Mouse (Mus musculus) forebrain, embryonic 10.5 days (tissue): ENCODE measurements around the gene Tcte2. TPM values are rescaled to one million over a fixed set of nuclear protein-coding genes. Genes with fewer than 3 reads are reported as not detected.
"Not testable (repeated sequence)": the region's sequence is repeated elsewhere in the genome, so short reads cannot be mapped to it uniquely, and the experiment has no call there.

Source experiments
- DNase-seq: peaks from one replicate; pipeline ENCODE4 v3.0.0-alpha.2; 2017; ENCODE audit warnings: low spot score; ENCODE audit errors: extremely low spot score
- H3K27ac ChIP-seq: fragments of 300-500 bp; sonication (generic); 2 replicates; pipeline ENCODE4 v1.5.1; 2016; ENCODE audit warnings: mild to moderate bottlenecking
- H3K27me3 ChIP-seq: fragments of 300-500 bp; sonication (generic); 2 replicates; pipeline ENCODE4 v1.6.1; 2016; ENCODE audit warnings: mild to moderate bottlenecking; ENCODE audit not compliant: poor library complexity, severe bottlenecking
- H3K36me3 ChIP-seq: fragments of 300-500 bp; sonication (generic); replicated peaks from 2 replicates; pipeline ENCODE4 v1.6.1; 2016; ENCODE audit warnings: mild to moderate bottlenecking, moderate library complexity
- H3K4me1 ChIP-seq: fragments of 300-500 bp; sonication (generic); 2 replicates; pipeline ENCODE4 v1.6.1; 2016
- H3K4me3 ChIP-seq: fragments of 300-500 bp; sonication (generic); 2 replicates; pipeline ENCODE4 v1.5.1; 2016; ENCODE audit warnings: mild to moderate bottlenecking, moderate library complexity
- H3K9me3 ChIP-seq: fragments of 300-500 bp; sonication (generic); 2 replicates; pipeline ENCODE4 v1.6.1; 2016; ENCODE audit warnings: mild to moderate bottlenecking, moderate library complexity
- WGBS: fragments of 180-500 bp; shearing (Covaris S2); methylation state at CpG from one replicate; pipeline ENCODE4 v1.1.7; 2016; 5-methylcytosine and 5-hydroxymethylcytosine counted together
- polyA plus RNA-seq: library from polyadenylated mRNA; unstranded; fragments of >200 nt; fragmentation: Nextera tagmentation; extraction: Ambion mirVana; gene quantifications from 2 replicates; pipeline ENCODE4 v1.2.1, GENCODE M21; 2016

Tcte2 gene
- 4.9 and 6.6 TPM in 2 replicates for polyA plus RNA-seq

DNA sequence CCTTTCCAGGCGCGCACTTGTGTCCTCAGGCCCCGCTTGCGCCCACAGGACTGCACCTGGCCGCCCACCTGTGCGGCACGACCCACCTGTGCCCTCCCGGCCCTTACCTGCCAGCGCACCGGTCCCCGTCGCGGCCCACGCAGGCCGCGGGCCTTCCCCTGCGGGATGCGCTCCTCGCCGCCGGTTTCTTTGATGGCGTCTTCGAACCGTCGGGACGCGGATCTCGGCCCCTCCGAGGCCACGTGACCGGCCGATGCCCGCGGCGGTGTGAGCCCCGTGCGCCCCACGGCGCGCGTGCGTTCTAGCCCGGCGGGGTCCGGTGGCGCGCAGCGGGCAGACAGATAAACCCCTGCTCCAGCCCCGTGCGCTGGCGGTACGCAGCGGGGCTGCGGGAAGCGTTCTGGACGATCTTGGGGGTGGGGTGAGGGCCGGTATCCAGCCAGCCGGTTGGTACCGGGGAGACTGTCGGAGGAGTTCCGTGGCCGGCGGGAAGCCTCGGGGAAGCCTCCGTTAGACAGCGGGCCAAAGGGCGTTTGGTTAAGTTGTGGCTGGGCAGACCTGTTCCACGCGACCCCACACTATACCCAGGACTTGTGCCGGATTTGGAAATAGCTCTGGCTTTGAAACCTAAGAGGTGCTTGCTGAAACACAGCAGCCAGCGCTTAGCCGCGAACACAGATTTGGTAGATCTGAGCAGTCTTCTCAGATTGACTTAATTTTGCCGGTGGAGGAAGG, at the start of gene Tcte2:
Gene Tcte2, minus strand, starts transcription at position 647 of the 735 bp plus-strand sequence.
- peaks cover 56% of the 10 kb centered on the region for H3K4me1 ChIP-seq
- DNase-seq = peak; percentile 51
- peak within 1 kb of the TSS; percentile 95 for H3K27ac ChIP-seq
- no peaks in the 10 kb centered on the region for H3K9me3 ChIP-seq
- WGBS = under 1% methylated on average over 74 of the region's 74 CpGs
- H3K4me3 ChIP-seq = peak within 1 kb of the TSS; percentile 98
- H3K27me3 ChIP-seq = no peaks in the 10 kb centered on the region
- H3K36me3 ChIP-seq = peaks cover 3% of the 10 kb centered on the region; the same call in 1 of the 2 replicates

DNA sequence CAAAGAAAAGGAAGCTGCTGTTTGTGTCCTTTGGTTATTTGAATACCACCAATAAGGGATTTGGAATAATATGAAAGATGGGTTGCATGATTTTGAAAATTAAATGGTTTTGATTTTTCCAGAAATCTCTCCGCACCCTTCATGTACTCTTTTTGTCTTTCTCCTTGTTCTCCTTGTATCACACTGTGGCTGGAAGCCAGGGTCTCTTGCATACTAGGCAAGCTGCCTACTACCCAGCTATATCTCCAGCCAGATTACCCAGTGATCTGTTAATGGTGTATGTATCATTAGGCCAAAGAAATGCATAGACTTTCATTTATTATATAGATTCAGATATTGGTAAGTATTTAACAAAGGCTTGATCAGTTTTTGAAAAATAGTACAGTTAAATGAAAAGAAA, 44.4 kb upstream of the Tcte2 start:
- H3K36me3 ChIP-seq = peaks cover 69% of the 10 kb centered on the region
- no peak overlapping the region for H3K27ac ChIP-seq
- 94% methylated on average over 1 of the region's 1 CpGs for WGBS
- H3K9me3 ChIP-seq = no peaks in the 10 kb centered on the region
- H3K27me3 ChIP-seq = no peaks in the 10 kb centered on the region
- no peaks in the 10 kb centered on the region for H3K4me1 ChIP-seq
- H3K4me3 ChIP-seq = no peak overlapping the region
- DNase-seq = no peak

DNA sequence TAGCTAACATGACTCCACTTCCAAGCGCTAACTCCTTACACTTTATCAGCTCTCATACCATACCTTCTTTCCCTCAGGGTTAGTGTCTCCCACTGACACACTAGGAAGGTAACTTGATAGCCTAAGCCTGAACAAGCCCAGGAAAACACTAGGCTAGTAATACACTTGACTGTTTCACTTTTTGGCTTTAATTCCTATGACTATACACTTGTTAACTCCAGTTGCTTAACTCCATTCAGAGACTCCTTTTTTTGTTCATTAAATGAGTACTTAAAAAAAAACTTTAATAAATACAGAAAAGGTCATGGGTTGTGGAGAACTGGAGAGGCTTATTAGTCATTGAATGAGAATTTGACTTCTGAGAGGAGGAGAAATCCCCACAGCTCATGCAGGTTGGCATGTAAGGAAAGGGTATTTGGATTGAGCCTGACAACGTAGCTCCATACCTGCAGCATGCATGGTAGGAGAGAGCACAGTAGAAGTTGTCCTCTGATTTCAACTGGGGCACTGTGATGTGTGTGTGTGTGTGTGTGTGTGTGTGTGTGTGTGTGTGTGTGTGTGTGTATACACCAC, 41.3 kb upstream of the Tcte2 start:
- Histone ChIP-seq H3K9me3 (no peaks in the 10 kb centered on the region), H3K4me1 (no peaks in the 10 kb centered on the region), H3K4me3 (no peak overlapping the region), H3K36me3 (peaks cover 41% of the 10 kb centered on the region), H3K27ac (no peak overlapping the region), H3K27me3 (no peaks in the 10 kb centered on the region)
- no peak for DNase-seq
- WGBS = 85% methylated on average over 2 of the region's 2 CpGs

DNA sequence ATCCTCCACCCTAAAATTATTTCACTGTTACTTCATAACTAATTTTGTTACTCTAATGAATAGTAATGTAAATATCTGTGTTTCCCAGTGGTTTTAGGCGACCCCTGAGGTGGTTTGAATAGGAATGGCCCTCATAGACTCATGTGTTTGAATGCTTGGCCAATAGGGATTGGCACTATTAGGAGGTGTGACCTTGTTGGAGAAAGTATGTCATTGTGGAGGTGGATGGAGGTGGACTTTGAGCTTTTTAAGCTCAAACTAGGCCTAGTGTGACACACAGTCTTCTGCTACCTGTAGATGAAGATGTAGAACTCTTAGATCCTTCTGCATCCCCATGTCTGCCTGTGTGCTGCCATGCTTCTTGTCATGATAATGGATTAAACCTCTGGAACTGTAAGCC, 36.1 kb upstream of the Tcte2 start:
- Histone ChIP-seq H3K9me3 (no peaks in the 10 kb centered on the region), H3K27me3 (no peaks in the 10 kb centered on the region), H3K4me1 (no peaks in the 10 kb centered on the region), H3K4me3 (no peak overlapping the region), H3K36me3 (no peaks in the 10 kb centered on the region), H3K27ac (no peak overlapping the region)
- WGBS = 84% methylated on average over 1 of the region's 1 CpGs
- DNase-seq = no peak

DNA sequence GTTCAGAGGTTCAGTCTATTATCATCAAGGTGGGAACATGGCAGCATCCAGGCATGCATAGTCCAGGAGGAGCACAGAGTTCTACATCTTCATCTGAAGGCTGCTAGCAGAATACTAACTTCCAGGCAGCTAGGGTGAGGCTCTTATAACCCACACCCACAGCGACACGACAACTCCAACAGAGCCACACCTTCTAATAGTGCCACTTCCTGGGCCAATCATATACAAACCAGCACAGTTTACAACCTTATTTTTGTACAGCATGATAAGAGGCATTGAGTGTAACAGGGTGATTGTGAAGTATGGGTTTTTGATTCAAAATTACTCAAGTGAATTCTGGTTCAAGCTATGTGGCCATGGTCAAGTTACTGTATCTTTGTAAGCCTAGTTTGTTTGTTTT, 28.4 kb upstream of the Tcte2 start:
- not testable (repeated sequence) for H3K4me3 ChIP-seq, H3K36me3 ChIP-seq, DNase-seq, H3K27me3 ChIP-seq, H3K9me3 ChIP-seq, H3K4me1 ChIP-seq, H3K27ac ChIP-seq
- WGBS = 95% methylated on average over 2 of the region's 2 CpGs

- no peak overlapping the region for H3K4me3 ChIP-seq
- peaks cover 5% of the 10 kb centered on the region; the same call in 1 of the 2 replicates for H3K9me3 ChIP-seq
- 89% methylated on average over 1 of the region's 1 CpGs for WGBS
- peaks cover 5% of the 10 kb centered on the region; the same call in 1 of the 2 replicates for H3K4me1 ChIP-seq
- no peaks in the 10 kb centered on the region; the same call in 1 of the 2 replicates for H3K36me3 ChIP-seq
- no peaks in the 10 kb centered on the region for H3K27me3 ChIP-seq
- DNase-seq = no peak
- H3K27ac ChIP-seq = no peak overlapping the region
Measured at GRCm38 (mm10) chr17:13783469-13783868, 21.8 kb upstream of the Tcte2 start.

GRCm38 (mm10) chr17:13781948-13782347, 20.3 kb upstream of the Tcte2 start:
- H3K27ac ChIP-seq = no peak overlapping the region
- WGBS = 91% methylated on average over 5 of the region's 5 CpGs
- peaks cover 5% of the 10 kb centered on the region; the same call in 1 of the 2 replicates for H3K4me1 ChIP-seq
- no peaks in the 10 kb centered on the region; the same call in 1 of the 2 replicates for H3K36me3 ChIP-seq
- no peak overlapping the region for H3K4me3 ChIP-seq
- peaks cover 5% of the 10 kb centered on the region; the same call in 1 of the 2 replicates for H3K9me3 ChIP-seq
- H3K27me3 ChIP-seq = no peaks in the 10 kb centered on the region
- DNase-seq = no peak

- Histone ChIP-seq H3K27me3 (no peaks in the 10 kb centered on the region), H3K9me3 (peaks cover 5% of the 10 kb centered on the region; the same call in 1 of the 2 replicates), H3K4me3 (no peak overlapping the region), H3K4me1 (peaks cover 5% of the 10 kb centered on the region; the same call in 1 of the 2 replicates), H3K27ac (no peak overlapping the region), H3K36me3 (no peaks in the 10 kb centered on the region; the same call in 1 of the 2 replicates)
- 98% methylated on average over 1 of the region's 1 CpGs for WGBS
- no peak for DNase-seq
Measured at GRCm38 (mm10) chr17:13778865-13779264, 17.2 kb upstream of the Tcte2 start.

GRCm38 (mm10) chr17:13777676-13778075, 16.1 kb upstream of the Tcte2 start:
- peaks cover 5% of the 10 kb centered on the region; the same call in 1 of the 2 replicates for H3K9me3 ChIP-seq
- no peak for DNase-seq
- WGBS = 91% methylated on average over 2 of the region's 2 CpGs
- no peak overlapping the region for H3K4me3 ChIP-seq
- H3K4me1 ChIP-seq = peaks cover 5% of the 10 kb centered on the region; the same call in 1 of the 2 replicates
- H3K36me3 ChIP-seq = no peaks in the 10 kb centered on the region; the same call in 1 of the 2 replicates
- no peak overlapping the region for H3K27ac ChIP-seq
- H3K27me3 ChIP-seq = no peaks in the 10 kb centered on the region

DNA sequence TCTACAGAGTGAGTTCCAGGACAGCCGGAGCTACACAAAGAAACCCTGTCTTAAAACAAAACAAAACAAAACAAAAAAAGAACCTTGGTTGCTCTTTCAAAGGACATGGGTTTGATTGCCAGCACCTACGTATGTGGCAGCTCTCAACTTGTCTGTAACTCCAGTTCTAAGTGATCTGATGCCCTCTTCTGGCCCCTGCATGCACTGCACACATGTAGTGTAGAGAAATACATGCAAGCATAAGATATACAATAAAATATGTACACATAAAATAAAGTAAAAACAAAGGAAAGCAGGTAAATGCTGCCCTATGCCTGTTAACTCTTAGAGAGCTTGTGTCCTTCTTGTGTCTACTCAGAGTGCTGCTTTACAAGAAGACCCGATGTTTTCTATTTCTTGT, 7.6 kb upstream of the Tcte2 start:
- Histone ChIP-seq H3K36me3 (peaks cover 17% of the 10 kb centered on the region), H3K27ac (no peak overlapping the region), H3K9me3 (no peaks in the 10 kb centered on the region; the same call in 1 of the 2 replicates), H3K4me3 (no peak overlapping the region), H3K4me1 (no peaks in the 10 kb centered on the region), H3K27me3 (no peaks in the 10 kb centered on the region)
- WGBS = 93% methylated on average over 3 of the region's 3 CpGs
- no peak for DNase-seq

- no peaks in the 10 kb centered on the region for H3K27me3 ChIP-seq
- H3K9me3 ChIP-seq = no peaks in the 10 kb centered on the region; the same call in 1 of the 2 replicates
- no peak overlapping the region for H3K4me3 ChIP-seq
- no peaks in the 10 kb centered on the region for H3K4me1 ChIP-seq
- 94% methylated on average over 1 of the region's 1 CpGs for WGBS
- DNase-seq = no peak
- H3K36me3 ChIP-seq = peaks cover 17% of the 10 kb centered on the region
- H3K27ac ChIP-seq = no peak overlapping the region
Measured at GRCm38 (mm10) chr17:13768531-13768930, 6.9 kb upstream of the Tcte2 start.

DNA sequence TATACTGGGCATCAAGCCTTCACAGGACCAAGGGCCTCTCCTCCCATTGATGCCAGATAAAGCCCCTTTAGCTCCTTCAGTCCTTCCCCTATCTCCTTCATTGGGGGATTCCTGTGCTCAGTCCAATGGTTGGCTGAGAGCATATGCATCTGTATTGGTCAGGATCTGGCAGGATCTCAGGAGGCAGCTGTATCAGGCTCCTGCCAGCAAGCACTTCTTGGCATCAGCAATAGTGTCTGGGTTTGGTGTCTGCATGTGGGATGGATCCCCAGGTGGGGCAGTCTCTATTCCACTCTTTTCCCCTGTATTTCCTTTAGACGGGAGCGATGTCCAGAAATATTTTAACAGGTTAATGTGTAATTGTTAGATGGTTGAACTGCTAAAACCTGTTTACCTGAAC, 3.3 kb upstream of the Tcte2 start:
- not testable (repeated sequence) for H3K27ac ChIP-seq, H3K4me3 ChIP-seq, H3K27me3 ChIP-seq, DNase-seq, H3K9me3 ChIP-seq
- WGBS = 96% methylated on average over 2 of the region's 2 CpGs
- Histone ChIP-seq H3K4me1 (peaks cover 27% of the 10 kb centered on the region), H3K36me3 (peaks cover 12% of the 10 kb centered on the region)

DNA sequence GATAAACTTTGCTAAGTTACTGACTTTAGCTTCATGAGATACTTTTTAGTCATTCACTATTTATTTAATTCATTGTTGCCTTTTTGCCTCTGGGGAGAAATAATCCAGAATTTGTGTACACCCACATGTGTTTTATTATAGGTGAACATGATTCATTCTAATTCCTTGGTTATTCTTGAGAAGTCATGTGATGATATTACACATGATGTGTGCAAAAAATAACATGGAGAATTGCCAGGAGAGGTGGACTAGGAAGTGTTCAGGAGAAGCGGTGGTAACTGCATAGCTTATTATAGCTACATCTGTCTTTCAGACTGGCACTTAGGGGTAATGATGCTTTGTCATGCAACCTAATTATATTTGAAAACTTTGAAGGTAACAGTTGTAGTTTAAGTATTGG, 2.2 kb upstream of the Tcte2 start:
- Histone ChIP-seq H3K27me3 (no peaks in the 10 kb centered on the region), H3K36me3 (peaks cover 7% of the 10 kb centered on the region), H3K4me1 (peaks cover 34% of the 10 kb centered on the region), H3K9me3 (no peaks in the 10 kb centered on the region; the same call in 1 of the 2 replicates), H3K4me3 (no peak overlapping the region), H3K27ac (no peak overlapping the region)
- WGBS = 98% methylated on average over 1 of the region's 1 CpGs
- DNase-seq = no peak
